Mouse (Mus musculus) ovary, postnatal 10 days (tissue): ENCODE results near the gene Gm10271.

Source experiments
- DNase-seq: peaks from one replicate; pipeline ENCODE4 v3.0.0; 2022; ENCODE audit warnings: low spot score

Gm10271 gene

GRCm38 (mm10) chr10:116972509-116972908 lies at the start of gene Gm10271:
Gene Gm10271 (minus strand): TSS chr10:116972609.
- DNase-seq: no peak

- DNase-seq: no peak
Observed at GRCm38 (mm10) chr10:117021020-117021754, 48.8 kb upstream of the Gm10271 start.

- DNase-seq: no peak
Observed at GRCm38 (mm10) chr10:117018281-117018840, 46.0 kb upstream of the Gm10271 start.

- DNase-seq: no peak
Observed at GRCm38 (mm10) chr10:117014565-117014964, 42.2 kb upstream of the Gm10271 start.

- DNase-seq: no peak
Observed at GRCm38 (mm10) chr10:117013689-117014390, 41.4 kb upstream of the Gm10271 start.

GRCm38 (mm10) chr10:117011047-117011446 lies 38.6 kb upstream of the Gm10271 start:
- DNase-seq: no peak

GRCm38 (mm10) chr10:117009691-117010090 lies 37.3 kb upstream of the Gm10271 start:
- DNase-seq: no peak

- DNase-seq: no peak
Observed at GRCm38 (mm10) chr10:117005707-117006464, 33.5 kb upstream of the Gm10271 start.

- no peak for DNase-seq
Observed at GRCm38 (mm10) chr10:117004695-117005094, 32.3 kb upstream of the Gm10271 start.

- no peak for DNase-seq
Observed at GRCm38 (mm10) chr10:117000975-117001374, 28.6 kb upstream of the Gm10271 start.

- DNase-seq: no peak
Observed at GRCm38 (mm10) chr10:116998716-116999455, 26.5 kb upstream of the Gm10271 start.

GRCm38 (mm10) chr10:116996236-116996600 lies 23.8 kb upstream of the Gm10271 start:
- DNase-seq: peak; percentile 4

- no peak for DNase-seq
Observed at GRCm38 (mm10) chr10:116995584-116996235, 23.3 kb upstream of the Gm10271 start.

GRCm38 (mm10) chr10:116995162-116995561 lies 22.8 kb upstream of the Gm10271 start:
- no peak for DNase-seq

GRCm38 (mm10) chr10:116993971-116994370 lies 21.6 kb upstream of the Gm10271 start:
- no peak for DNase-seq

GRCm38 (mm10) chr10:116986264-116987082 lies 14.1 kb upstream of the Gm10271 start, which contains the start of gene Best3:
Gene Best3 (plus strand): TSS chr10:116986314.
- DNase-seq: no peak

- DNase-seq: no peak
Observed at GRCm38 (mm10) chr10:116984836-116985235, 12.4 kb upstream of the Gm10271 start.

GRCm38 (mm10) chr10:116982526-116982925 lies 10.1 kb upstream of the Gm10271 start:
- DNase-seq: no peak

GRCm38 (mm10) chr10:116980888-116981287 lies 8.5 kb upstream of the Gm10271 start:
- DNase-seq: no peak

- no peak for DNase-seq
Observed at GRCm38 (mm10) chr10:116980273-116980672, 7.9 kb upstream of the Gm10271 start.
